Mouse (Mus musculus): ENCODE data around the gene Synpo2l.
"Not testable (repeated sequence)": the region's sequence is repeated elsewhere in the genome, so short reads cannot be mapped to it uniquely, and the experiment has no call there.

The Synpo2l gene

DNA sequence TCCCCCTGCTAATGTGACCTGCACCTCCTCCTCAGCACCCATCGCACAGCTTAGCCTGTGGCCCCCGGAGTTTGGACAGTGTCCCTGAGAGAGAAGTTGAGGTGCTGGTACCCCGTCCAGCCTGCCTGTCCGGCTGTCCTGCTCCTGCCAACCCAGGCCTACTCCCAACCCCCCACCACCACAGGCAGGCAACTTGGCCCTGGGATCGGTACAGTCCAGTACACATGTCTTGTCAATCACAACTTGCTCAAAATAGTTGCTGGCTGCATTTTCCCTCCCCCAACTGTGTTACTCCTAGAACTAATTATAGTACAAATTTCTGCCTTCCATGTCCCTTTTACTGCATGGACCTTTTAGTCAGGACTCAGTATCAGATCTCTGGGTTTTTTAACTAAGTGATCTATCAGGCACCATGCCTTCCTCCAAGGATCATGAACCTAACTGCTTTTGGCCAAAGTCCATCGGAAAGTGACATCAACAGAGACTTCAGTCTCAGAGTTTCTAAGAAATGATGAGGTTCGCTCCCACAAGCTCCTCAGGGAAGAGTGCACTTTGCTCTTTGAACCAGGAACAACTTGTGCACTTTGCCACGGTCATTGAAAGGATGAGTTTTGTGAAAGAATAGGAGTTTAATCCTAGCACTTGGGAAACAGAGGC is at the start of gene Synpo2l:
Gene Synpo2l (minus strand): TSS at position 201 of the 657 bp plus-strand sequence.
- no peak for DNase-seq (ENCODE audit: low read depth)

GRCm38 (mm10) chr14:20713832-20714231 is 45.7 kb upstream of the Synpo2l start:
- no peak for DNase-seq (ENCODE audit: low read depth)

DNA sequence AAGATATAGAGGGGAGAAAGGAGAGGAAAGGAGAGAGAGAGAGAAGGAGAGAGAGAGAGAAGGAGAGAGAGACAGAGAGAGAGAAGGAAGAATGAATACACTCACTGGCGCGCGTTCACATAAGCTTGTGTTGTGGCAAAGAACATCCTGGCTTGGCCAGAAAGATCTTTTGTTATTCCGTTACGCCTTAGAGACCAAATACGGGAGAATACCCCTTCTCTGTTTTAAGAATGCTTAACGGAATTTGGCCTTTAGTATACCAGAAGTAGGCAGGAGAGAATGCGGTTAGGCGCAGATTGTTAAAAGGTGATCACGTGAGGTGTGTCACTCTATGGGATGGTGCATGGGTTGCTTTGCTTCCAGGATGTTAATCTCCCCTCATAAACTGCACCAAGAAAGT is 40.1 kb upstream of the Synpo2l start:
- DNase-seq (ENCODE audit: low read depth): no peak

DNA sequence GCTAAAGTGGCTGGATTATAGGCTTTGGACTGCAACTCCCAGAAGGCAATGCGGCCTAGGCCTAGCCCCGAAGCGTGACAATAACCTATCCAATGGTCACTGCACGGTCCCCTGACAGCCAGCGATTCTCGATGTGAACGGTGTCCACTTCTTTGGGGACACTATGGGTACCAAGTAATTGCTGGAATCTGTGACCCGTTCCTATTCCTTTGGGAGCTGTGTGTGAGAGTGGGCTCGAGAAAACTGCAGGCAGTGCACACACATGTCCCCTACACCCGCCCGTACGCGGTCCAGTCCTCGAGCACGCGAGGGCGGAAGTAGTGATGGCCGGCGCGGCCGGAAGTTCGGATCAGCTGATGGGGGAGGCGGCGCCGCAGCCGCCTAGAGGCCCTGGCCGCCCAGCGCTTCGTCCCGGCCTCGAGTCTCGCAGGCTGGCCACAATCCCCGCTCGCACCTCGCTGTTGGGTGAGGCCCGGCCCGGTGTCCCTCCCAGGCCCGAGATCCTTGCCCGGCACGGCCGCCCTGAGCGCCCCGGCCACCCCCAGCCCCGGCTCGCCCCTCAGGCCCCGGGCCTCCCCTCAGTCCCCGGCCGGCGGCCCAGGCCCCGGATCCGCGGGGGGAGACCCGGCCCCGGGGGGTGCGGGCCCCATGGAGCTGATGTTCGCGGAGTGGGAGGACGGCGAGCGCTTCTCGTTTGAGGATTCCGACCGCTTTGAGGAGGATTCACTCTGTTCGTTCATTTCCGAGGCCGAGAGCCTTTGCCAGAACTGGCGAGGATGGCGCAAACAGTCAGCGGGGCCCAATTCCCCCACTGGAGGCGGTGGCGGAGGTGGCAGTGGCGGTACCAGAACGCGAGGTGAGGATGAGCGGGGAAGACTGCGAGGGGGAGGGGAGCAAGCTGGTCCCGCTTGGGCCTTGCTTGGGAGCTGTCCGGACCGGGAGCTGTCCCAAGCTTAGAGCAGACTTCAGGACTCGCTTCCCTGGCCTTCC is 39.3 kb upstream of the Synpo2l start, which contains the start of gene Zswim8:
Gene Zswim8 (plus strand): TSS at position 352 of the 990 bp plus-strand sequence.
- peak; percentile 66 for DNase-seq (ENCODE audit: low read depth)

DNA sequence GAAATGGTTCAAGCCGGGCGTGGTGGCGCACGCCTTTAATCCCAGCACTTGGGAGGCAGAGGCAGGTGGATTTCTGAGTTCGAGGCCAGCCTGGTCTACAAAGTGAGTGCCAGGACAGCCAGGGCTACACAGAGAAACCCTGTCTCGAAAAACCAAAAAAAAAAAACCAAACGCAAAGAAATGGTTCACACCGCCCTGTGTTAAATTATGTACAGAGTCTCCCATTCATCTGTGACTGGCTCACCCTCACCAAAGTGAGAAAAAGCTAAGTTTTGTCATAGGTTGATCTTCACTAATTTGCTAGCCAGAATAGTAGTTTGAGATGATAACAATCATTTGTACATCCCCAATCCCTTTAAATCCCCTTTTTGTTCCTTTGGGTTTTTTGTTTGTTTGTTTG is 35.3 kb upstream of the Synpo2l start:
- not testable (repeated sequence) for DNase-seq (ENCODE audit: low read depth)

DNA sequence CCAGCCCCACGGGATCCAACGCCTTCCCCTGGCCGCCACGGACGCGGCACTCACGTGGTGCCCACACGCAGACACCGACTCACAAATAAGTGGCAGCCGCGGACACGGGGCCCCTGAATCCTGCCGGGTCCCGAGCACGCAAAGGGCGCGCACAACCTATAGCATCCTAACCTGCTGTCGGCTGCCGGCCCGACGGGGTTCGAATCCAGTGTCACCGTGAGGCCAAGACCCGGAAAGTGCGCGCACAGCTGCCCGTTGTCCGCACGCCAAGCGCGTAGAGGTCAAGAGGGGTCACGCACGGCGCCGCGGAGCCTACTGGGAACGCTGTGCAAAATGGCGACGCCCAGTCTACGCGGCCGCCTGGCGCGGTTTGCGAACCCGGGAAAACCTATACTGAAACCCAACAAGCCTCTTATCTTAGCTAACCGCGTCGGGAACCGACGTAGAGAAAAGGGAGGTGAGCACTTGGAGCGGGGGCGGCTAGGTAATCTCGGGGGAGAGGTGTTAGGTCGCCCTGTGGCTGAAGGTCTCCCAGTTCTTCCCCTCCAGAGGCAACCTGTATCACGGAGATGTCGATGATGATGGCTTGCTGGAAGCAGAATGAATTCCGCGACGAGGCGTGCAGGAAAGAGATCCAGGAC is 34.7 kb upstream of the Synpo2l start, which contains the start of gene Chchd1:
Gene Chchd1 (plus strand): TSS at position 266 of the 641 bp plus-strand sequence.
- DNase-seq (ENCODE audit: low read depth): peak; percentile 65

DNA sequence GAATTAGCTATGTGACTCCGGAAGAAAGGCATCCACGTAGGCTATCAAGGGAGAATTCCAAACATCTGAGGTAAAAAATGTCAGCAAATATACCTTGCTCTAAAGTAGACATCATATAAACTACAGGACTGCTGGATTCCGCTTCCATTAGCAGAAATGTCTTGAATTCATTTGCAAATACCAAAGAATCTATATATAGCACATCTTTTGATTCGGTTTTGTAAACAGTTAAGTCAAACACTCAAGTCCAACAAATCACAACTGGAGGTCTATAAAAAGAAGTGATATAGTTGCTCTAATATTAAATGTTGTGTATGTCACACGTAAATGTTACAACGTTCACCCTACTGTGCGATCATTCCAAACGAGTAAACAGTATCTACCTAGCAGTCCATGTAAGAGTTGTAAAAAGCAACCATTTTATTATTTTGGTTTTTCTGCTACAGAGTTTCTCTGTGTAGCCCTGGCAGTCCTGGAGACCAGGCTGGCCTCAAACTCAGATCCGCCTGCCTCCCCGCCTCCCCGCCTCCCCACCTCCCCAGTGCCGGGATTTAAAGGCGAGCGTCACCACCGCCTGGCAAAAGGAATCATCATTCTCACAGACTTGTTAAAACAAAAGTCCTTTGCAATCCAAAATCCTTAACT is 34.1 kb upstream of the Synpo2l start:
- DNase-seq (ENCODE audit: low read depth): no peak

DNA sequence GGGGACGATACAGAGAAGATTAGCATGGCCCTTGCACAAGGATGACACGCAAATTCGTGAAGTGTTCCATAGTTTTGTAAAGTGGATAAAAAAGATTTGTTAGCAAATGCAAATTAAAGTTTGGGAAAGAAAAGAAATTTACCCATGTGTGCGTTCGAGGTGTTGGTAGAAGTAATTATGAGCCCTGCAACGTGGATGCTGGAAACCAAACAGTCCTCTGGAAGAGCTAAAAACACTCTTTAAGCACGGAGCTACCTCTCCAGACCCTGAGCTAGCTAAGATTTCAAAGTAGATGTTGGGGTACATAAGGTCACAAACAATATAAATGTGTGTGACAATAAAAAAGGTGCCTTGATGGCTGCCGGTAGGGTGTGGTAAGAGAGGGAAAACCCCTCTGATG is 33.4 kb upstream of the Synpo2l start:
- no peak for DNase-seq (ENCODE audit: low read depth)

- DNase-seq (ENCODE audit: low read depth): no peak
Observed at GRCm38 (mm10) chr14:20700362-20700761, 32.2 kb upstream of the Synpo2l start.

GRCm38 (mm10) chr14:20698515-20698914 is 30.4 kb upstream of the Synpo2l start:
- no peak for DNase-seq (ENCODE audit: low read depth)

- peak; percentile 60 for DNase-seq (ENCODE audit: low read depth)
Observed at GRCm38 (mm10) chr14:20696986-20697385, 28.8 kb upstream of the Synpo2l start.

DNA sequence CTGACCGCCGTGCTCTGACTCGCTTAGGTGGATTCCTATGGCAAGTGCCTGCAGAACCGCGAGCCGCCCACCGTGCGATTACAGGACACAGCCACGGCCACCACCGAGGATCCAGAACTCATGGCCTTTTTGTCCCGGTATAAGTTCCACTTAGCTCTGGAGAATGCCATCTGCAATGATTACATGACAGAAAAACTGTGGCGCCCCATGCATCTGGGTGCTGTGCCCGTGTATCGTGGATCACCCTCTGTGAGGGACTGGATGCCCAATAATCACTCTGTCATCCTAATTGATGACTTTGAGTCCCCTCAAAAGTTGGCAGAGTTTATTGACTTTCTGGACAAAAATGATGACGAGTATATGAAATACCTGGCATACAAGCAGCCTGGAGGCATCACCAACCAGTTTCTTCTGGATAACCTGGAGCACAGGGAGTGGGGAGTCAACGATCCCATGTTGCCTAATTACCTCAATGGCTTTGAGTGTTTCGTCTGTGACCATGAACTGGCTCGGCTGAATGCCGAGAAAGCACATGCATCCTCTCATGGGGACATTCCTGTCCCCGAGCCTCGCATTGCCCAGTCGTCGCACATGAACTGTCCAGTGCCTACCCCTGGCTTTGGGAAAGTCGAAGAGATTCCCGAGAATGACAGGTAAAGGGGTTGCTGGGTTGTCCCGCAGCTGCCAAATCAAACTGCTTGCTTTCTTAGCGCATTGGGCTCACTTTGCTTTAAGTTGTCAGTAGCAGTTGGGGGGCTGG is 27.8 kb upstream of the Synpo2l start:
- DNase-seq (ENCODE audit: low read depth): no peak

DNA sequence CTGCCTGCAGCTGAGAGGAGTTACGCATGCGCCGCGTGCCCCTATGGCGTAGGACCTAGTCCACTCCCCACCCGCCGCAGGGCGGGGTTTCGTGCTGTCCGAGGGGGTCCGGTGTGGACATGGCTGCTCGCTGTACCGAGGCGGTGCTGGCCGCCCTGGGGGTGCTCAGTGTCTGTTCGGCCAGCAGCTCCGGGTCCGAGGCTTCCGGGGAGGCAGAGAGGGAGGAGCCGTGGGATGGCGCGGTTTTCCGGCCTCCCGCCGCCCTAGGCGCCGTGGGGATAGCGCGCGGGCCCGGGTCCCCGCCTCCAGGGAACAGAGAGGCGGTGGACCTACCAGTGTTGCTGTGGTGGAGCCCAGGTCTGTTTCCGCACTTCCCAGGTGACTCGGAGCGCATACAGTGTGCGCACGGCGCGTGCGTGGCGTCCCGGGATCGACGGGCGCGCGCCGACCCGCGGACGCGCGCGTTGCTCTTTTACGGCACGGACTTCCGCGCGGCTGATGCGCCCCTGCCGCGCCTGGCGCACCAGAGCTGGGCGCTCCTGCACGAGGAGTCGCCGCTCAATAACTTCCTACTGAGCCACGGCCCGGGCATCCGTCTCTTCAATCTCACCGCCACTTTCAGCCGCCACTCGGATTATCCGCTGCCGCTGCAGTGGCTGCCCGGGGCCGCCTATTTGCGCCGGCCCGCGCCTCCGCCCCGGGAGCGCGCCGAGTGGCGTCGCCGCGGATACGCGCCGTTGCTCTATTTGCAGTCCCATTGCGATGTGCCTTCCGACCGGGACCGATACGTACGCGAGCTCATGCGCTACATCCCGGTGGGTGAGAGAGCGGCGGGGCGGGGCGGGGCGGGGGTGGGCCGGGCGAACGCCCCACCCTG is 27.0 kb upstream of the Synpo2l start, which contains the start of gene Fut11:
Gene Fut11 (plus strand): TSS at position 85 of the 877 bp plus-strand sequence.
- peak; percentile 77 for DNase-seq (ENCODE audit: low read depth)

DNA sequence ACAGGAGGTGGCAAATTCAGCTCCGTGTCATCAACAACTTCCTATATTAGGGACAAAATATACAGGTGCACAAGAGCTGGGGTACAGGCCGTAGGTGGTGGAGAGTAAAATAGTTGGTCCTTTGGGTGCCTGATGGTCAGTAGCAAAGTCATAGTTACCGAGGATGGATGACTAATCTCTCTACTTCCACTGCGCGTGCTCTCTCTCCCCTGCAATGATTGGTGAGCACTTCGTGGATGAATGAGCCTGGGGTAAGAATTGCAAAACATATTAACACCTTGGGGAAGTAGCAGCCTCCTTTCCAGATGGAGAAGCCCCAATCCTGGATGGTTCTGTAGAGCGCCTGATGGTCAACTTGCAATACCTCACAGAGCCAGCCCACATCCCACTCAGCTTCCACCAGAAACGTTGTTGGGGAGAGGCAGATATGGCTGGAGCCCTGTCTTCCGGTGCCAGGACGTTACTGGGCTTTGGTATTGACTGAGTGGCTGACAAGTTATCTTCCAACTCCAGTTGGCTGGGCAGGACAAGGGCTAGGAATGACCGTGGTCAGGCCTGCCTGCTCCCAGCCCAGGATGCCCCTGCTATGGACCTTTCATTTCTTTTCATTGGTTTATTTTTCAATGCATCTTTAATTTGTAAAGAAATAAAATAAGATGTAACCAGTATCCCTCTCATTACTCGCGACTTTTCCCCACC is 26.2 kb upstream of the Synpo2l start:
- DNase-seq (ENCODE audit: low read depth): no peak

DNA sequence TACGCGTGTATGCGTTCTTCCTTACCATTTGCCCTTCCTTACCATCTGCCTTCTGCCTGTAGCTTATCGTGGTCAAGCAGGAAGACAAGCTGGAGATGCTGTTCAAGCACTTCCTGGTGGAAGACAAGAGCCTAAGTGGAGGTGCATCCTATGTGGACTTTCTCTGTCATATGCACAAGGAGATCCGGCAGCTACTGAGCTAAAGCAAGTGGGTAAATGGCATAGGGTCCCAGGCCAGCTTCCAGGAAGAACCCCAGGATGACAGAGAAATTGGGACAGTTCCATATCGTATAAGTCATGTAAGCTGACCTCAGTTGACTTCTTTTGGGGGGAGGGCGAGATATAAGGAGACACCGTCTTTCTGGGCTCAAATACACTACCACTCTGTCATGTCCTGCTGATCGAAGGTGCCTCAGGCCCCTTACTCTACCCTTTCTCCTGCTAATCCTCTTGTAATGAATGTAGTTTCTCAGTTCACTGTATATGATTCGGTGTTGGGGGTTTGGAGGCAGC is 25.5 kb upstream of the Synpo2l start:
- no peak for DNase-seq (ENCODE audit: low read depth)

- DNase-seq (ENCODE audit: low read depth): no peak
Observed at GRCm38 (mm10) chr14:20691772-20692171, 23.6 kb upstream of the Synpo2l start.

DNA sequence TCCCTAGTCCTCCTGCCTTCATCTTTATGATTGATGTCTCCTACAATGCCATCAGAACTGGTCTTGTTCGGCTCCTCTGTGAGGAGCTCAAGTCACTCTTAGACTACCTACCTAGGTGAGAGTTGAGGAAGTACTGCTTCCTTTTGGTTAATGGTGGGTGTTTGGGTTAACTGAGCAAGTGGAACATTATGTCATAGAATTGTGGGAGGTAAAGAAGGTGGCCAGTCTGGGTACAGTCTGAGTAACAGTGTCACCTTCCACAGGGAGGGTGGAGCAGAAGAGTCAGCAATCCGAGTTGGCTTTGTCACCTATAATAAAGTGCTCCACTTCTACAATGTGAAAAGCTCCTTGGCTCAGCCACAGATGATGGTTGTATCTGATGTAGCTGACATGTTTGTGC is 20.9 kb upstream of the Synpo2l start:
- no peak for DNase-seq (ENCODE audit: low read depth)

DNA sequence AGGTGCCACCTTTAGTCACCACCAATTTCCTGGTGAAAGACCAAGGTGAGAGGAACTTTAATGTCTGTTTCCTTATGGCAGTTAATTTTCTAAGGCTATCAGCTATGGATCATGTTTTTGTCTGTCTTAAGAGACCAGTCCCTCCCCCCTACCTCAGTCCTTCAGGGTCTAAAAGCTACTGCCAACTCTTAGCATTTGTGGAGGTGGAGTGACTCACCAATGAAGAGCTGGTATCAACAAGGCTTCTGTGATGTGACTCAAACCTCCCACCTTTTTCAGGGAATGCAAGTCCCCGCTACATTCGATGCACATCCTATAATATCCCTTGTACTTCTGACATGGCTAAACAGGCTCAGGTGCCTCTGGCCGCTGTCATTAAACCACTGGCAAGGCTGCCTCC is 18.4 kb upstream of the Synpo2l start:
- DNase-seq (ENCODE audit: low read depth): no peak

GRCm38 (mm10) chr14:20682498-20682897 is 14.3 kb upstream of the Synpo2l start:
- no peak for DNase-seq (ENCODE audit: low read depth)

Measured in c-Kit-positive CD71-negative TER-119-negative erythroid progenitor cells, embryonic 14.5 days (primary cell).